Mouse (Mus musculus) myocyte (in vitro differentiated cells): ENCODE results near the gene Tmem239.

ENCODE experiments used
- CEBPB ChIP-seq: IDR thresholded peaks from 2 replicates; pipeline ENCODE4 v1.6.1; 2011; ENCODE audit warnings: mild to moderate bottlenecking, moderate library complexity; ENCODE audit not compliant: poor library complexity, insufficient read depth, severe bottlenecking
- E2F4 ChIP-seq: IDR thresholded peaks from one replicate; pipeline ENCODE4 v1.6.1; 2011; ENCODE audit warnings: mild to moderate bottlenecking, control low read depth, moderate library complexity; ENCODE audit not compliant: insufficient read depth
- MAX ChIP-seq: IDR thresholded peaks from one replicate; pipeline ENCODE4 v1.6.1; 2011; ENCODE audit warnings: low read depth, mild to moderate bottlenecking, control low read depth
- MYOD1 ChIP-seq, 3 experiments: IDR thresholded peaks; one replicate each; pipeline ENCODE4 v1.6.1; 2011; ENCODE audit warnings: control low read depth in 2 of 3, low read depth in 2 of 3, mild to moderate bottlenecking in 2 of 3, moderate library complexity in 1 of 3; ENCODE audit not compliant: insufficient read length in 2 of 3, control insufficient read depth in 1 of 3
- MYOG ChIP-seq, 3 experiments: IDR thresholded peaks; one replicate each; pipeline ENCODE4 v1.6.1; 2011; ENCODE audit warnings: control low read depth in 2 of 3, low read depth in 2 of 3, mild to moderate bottlenecking in 2 of 3; ENCODE audit not compliant: insufficient read length in 2 of 3, control insufficient read depth in 1 of 3, insufficient read depth in 1 of 3
- POLR2A ChIP-seq: IDR thresholded peaks from one replicate; pipeline ENCODE4 v1.6.1; 2011; ENCODE audit warnings: low read depth, mild to moderate bottlenecking, control low read depth, moderate library complexity; ENCODE audit not compliant: insufficient read length
- POLR2AphosphoS2 ChIP-seq: IDR thresholded peaks from one replicate; pipeline ENCODE4 v1.6.1; 2011; ENCODE audit warnings: low read depth, control low read depth; ENCODE audit not compliant: insufficient read length
- SRF ChIP-seq: IDR thresholded peaks from one replicate; pipeline ENCODE4 v1.6.1; 2011; ENCODE audit warnings: low read depth; ENCODE audit not compliant: control insufficient read depth, insufficient read length
- TCF3 ChIP-seq: IDR thresholded peaks from one replicate; pipeline ENCODE4 v1.6.1; 2011; ENCODE audit warnings: low read depth, control low read depth; ENCODE audit not compliant: insufficient read length
- USF1 ChIP-seq: IDR thresholded peaks from one replicate; pipeline ENCODE4 v1.6.1; 2011; ENCODE audit warnings: low read depth, mild to moderate bottlenecking, control low read depth, moderate library complexity

DNA sequence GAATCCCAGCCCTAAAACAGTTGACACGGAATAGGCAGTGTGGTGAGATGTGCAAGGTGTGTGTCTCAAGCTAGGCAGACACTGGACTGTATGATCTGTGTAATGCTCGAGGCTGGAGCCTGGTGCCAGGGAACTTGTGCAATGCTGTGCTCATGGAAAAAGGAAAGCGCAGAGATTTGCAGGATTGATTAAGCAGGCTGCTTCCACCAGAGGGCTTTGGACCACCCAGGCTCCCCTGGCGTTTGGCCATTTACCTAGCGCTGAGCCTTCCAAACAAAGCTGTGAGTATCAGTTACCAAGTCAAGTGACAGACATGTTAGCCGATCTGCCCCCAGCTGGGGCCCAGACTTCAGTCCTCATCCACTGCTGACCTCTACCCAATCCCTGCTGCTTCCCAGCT, 1.9 kb downstream of the Tmem239 start:
- TF ChIP-seq POLR2A (no peak), MAX (no peak), MYOD1 (IDR thresholded peaks at IDR 0.05; ENCODE audit: control insufficient read depth in 1 of 3, insufficient read length in 2 of 3, low read depth in 2 of 3) (no peak), CEBPB (no peak), USF1 (no peak), MYOG (IDR thresholded peaks at IDR 0.05; ENCODE audit: control insufficient read depth in 1 of 3, insufficient read depth in 1 of 3, insufficient read length in 2 of 3, low read depth in 2 of 3) (no peak), SRF (no peak), POLR2AphosphoS2 (no peak), TCF3 (no peak), E2F4 (no peak)
